Mouse (Mus musculus): ENCODE results near the gene Sspo. TPM values are rescaled to one million over a fixed set of nuclear protein-coding genes. Genes with fewer than 3 reads are reported as not detected.
"Not testable (repeated sequence)": the region's sequence is repeated elsewhere in the genome, so short reads cannot be mapped to it uniquely, and the experiment has no call there.

Gene Sspo
- polyA plus RNA-seq, 1 experiment, result not detected

DNA sequence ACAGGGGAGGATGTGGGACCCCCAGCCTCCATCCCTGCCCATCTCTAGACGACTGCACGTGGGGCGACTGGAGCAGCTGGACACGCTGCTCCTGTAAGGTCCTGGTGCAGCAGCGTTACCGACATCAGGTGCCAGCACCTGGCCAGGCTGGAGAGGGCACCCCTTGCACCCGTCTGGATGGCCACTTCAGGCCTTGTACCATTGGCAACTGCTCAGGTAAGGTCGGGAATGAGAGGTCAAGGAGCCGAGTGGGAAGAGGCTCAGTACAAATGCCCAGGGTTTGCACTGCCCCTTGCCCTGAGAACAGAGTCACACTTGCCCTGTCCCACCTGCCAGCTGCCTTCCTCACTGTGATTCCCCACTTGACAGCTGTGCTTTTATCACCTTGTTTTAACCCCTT is 43.3 kb downstream of the Sspo start:
- no peak for TF ChIP-seq GATA1 (IDR thresholded peaks at IDR 0.05; ENCODE audit: low read length)
- no peak for TF ChIP-seq TAL1 (IDR thresholded peaks at IDR 0.05; ENCODE audit: low read length)
- Histone ChIP-seq H3K36me3 (ENCODE audit: control insufficient read depth) (no peaks in the 10 kb centered on the region), H3K9me3 (ENCODE audit: control insufficient read depth, low read length) (no peaks in the 10 kb centered on the region), H3K4me3 (replicated peaks) (no peak overlapping the region), H3K27me3 (ENCODE audit: control insufficient read depth) (no peaks in the 10 kb centered on the region), H3K4me1 (ENCODE audit: control insufficient read depth) (no peaks in the 10 kb centered on the region)

DNA sequence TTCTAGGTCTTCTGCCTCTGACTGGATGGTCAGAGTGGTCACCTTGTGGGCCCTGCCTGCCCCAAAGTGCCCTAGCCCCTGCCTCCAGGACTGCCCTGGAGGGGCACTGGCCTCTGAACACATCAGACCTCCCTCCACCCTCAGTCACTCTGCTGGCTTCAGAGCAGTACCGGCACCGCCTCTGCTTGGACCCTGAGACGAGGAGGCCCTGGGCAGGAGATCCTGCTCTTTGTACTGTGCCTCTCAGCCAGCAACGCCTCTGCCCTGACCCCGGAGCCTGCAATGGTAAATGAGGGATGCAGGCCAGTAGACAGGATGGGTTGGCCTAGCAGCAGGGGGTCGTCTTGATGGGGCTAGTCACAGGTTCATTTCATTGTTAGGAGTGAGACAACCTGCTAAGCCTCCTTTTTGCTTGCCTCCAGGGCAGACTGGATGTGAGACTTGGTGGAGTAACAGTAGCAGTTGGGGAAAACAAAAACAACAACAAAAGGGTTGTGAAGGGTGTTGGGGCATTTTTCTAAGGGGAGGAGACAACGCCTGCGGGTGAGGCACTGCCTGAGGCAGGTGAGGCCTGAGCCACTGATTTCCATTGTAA is 45.2 kb downstream of the Sspo start:
- no peaks in the 10 kb centered on the region for H3K27me3 ChIP-seq (ENCODE audit: control insufficient read depth)
- H3K36me3 ChIP-seq (ENCODE audit: control insufficient read depth), result no peaks in the 10 kb centered on the region

DNA sequence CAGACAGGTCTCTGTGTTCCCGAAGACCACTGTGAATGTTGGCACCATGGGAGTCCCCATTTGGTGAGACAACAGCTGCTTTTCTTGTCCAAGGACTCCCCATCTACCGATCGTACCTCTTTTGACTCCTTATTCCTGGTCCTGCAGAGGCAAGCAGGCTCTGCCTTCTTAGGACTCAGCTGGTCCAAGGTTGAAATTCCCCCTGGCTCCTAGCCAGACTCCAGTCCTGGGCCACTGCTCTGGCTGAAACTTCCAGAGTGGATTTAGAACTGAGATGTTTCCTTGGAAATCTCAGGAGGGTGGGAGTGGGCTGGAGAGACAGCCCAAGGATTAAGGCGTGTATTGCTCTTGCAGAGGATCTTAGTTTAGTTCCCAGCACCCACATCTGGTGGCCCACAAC is 49.5 kb downstream of the Sspo start:
- no peaks in the 10 kb centered on the region for H3K36me3 ChIP-seq (ENCODE audit: control insufficient read depth)
- no peak overlapping the region for H3K4me3 ChIP-seq (replicated peaks)
- H3K27me3 ChIP-seq (ENCODE audit: control insufficient read depth), result no peaks in the 10 kb centered on the region
- H3K4me1 ChIP-seq (ENCODE audit: control insufficient read depth), result no peaks in the 10 kb centered on the region
- TF ChIP-seq TAL1 (IDR thresholded peaks at IDR 0.05; ENCODE audit: low read length) (no peak), GATA1 (IDR thresholded peaks at IDR 0.05; ENCODE audit: low read length) (no peak)
- H3K9me3 ChIP-seq (ENCODE audit: control insufficient read depth, low read length), result no peaks in the 10 kb centered on the region

More for the DNA sequence above, 45.2 kb downstream of the Sspo start:
- Histone ChIP-seq H3K4me3 (replicated peaks) (no peak overlapping the region), H3K9me3 (ENCODE audit: control insufficient read depth, low read length) (no peaks in the 10 kb centered on the region), H3K4me1 (ENCODE audit: control insufficient read depth) (no peaks in the 10 kb centered on the region)
- no peak for TF ChIP-seq TAL1 (IDR thresholded peaks at IDR 0.05; ENCODE audit: low read length)
- TF ChIP-seq GATA1 (IDR thresholded peaks at IDR 0.05; ENCODE audit: low read length), result no peak

DNA sequence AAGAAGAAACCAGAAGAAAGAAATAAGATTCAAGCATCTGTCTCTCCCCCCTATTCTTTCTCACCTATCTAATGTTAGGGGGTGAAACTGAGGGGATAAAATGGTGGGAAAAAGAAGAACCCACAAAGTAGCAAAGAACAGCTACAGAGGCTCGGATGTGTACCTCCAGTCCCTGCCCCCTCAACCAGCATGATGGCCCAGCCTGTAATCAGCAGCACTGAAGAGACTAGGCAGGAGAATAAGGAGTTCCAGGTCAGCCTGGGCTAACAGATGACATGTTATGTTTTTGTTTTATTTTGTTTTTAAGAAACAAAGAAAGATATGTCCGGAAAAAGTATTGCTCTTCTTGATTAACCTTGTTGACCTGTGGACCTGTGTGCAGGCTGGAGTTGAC is 55.8 kb downstream of the Sspo start:
- H3K9me3 ChIP-seq (ENCODE audit: control insufficient read depth, low read length), result no peaks in the 10 kb centered on the region
- TF ChIP-seq TAL1 (IDR thresholded peaks at IDR 0.05; ENCODE audit: low read length), result no peak
- no peak for TF ChIP-seq GATA1 (IDR thresholded peaks at IDR 0.05; ENCODE audit: low read length)
- H3K4me3 ChIP-seq (replicated peaks), result peak overlapping the region; percentile 68
- no peaks in the 10 kb centered on the region for H3K36me3 ChIP-seq (ENCODE audit: control insufficient read depth)
- H3K27me3 ChIP-seq (ENCODE audit: control insufficient read depth), result no peaks in the 10 kb centered on the region
- H3K4me1 ChIP-seq (ENCODE audit: control insufficient read depth), result peaks cover 10% of the 10 kb centered on the region

DNA sequence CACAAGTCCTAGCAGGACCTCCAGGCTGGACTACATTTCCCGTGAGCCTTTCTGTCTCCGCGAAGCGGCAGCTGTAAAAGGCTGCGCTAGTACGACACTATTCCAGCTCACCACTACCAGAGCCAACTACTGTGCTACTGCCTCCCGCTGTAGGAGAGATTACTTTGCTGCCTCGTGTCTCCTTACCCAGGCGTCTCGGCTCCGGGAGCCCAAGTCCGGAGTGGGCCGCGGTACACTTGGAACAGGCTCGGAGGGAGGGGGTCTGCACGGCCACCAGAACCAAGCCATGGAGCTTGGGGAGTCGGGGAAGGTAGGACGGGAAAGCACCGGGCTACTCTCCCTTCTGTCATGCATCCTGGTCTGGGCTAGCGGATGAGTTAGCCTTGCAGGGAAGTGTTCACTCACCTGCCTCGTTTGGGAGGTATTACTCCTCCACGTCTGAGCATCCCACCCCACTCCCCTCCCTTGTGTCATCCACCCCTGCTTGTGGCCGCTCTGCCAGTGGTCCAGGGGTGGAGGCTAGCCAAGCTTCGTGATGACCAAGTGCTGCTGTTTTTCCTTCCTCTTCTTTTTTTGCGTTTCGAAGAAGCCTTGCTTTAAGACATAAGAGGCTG is 56.3 kb downstream of the Sspo start:
- TF ChIP-seq GATA1 (IDR thresholded peaks at IDR 0.05; ENCODE audit: low read length), result no peak
- no peak for TF ChIP-seq TAL1 (IDR thresholded peaks at IDR 0.05; ENCODE audit: low read length)
- H3K36me3 ChIP-seq (ENCODE audit: control insufficient read depth), result no peaks in the 10 kb centered on the region
- H3K4me1 ChIP-seq (ENCODE audit: control insufficient read depth), result peaks cover 10% of the 10 kb centered on the region
- no peaks in the 10 kb centered on the region for H3K27me3 ChIP-seq (ENCODE audit: control insufficient read depth)
- no peaks in the 10 kb centered on the region for H3K9me3 ChIP-seq (ENCODE audit: control insufficient read depth, low read length)
- H3K4me3 ChIP-seq (replicated peaks), result peak overlapping the region; percentile 68

DNA sequence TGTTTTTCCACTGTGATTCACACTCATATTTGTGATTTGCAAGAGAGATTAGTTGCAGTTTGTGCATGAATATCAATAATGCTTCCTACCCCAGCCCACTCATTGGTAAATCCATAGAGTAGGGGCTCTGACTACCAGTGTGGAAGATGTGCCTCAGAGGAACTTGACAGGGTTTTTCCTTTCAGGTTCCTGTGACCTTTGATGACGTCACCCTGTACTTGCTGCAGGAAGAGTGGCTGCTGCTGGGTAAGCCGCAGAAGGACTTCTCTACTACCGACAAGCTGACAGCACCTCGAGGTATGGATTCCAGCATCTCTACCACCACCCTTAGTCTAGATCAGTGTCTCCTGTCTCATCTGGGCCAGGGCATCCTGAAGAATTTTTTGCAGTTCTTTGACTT is 60.1 kb downstream of the Sspo start:
- H3K4me1 ChIP-seq (ENCODE audit: control insufficient read depth), result peaks cover 10% of the 10 kb centered on the region
- no peak for TF ChIP-seq GATA1 (IDR thresholded peaks at IDR 0.05; ENCODE audit: low read length)
- no peak for TF ChIP-seq TAL1 (IDR thresholded peaks at IDR 0.05; ENCODE audit: low read length)

DNA sequence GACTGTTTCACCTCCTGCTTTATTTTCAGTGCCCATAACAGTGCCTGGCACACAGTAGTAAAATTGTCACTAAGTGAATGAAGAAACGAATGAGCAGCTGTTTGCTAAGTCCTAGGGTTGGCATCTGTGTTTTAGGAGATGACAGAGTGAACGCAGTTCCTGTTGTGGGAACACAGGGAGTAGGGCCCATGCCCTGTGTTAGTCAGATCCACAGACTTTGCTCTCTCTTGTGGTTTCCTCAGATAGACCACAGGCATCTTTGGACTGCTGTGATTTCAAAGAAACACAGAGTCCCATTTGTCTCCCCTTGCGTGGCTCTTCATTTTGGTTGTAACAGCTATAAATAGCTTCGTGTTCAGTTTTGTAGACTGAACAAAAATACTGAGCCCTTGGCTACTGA is 62.4 kb downstream of the Sspo start:
- H3K4me3 ChIP-seq (replicated peaks), result no peak overlapping the region
- no peaks in the 10 kb centered on the region for H3K4me1 ChIP-seq (ENCODE audit: control insufficient read depth)
- TF ChIP-seq GATA1 (IDR thresholded peaks at IDR 0.05; ENCODE audit: low read length) (no peak), TAL1 (IDR thresholded peaks at IDR 0.05; ENCODE audit: low read length) (no peak)
- no peaks in the 10 kb centered on the region for H3K27me3 ChIP-seq (ENCODE audit: control insufficient read depth)
- H3K9me3 ChIP-seq (ENCODE audit: control insufficient read depth, low read length), result no peaks in the 10 kb centered on the region
- H3K36me3 ChIP-seq (ENCODE audit: control insufficient read depth), result peaks cover 8% of the 10 kb centered on the region

More for the DNA sequence above, 60.1 kb downstream of the Sspo start:
- H3K9me3 ChIP-seq (ENCODE audit: control insufficient read depth, low read length), result no peaks in the 10 kb centered on the region
- H3K36me3 ChIP-seq (ENCODE audit: control insufficient read depth), result peaks cover 8% of the 10 kb centered on the region
- no peak overlapping the region for H3K4me3 ChIP-seq (replicated peaks)
- H3K27me3 ChIP-seq (ENCODE audit: control insufficient read depth), result no peaks in the 10 kb centered on the region

DNA sequence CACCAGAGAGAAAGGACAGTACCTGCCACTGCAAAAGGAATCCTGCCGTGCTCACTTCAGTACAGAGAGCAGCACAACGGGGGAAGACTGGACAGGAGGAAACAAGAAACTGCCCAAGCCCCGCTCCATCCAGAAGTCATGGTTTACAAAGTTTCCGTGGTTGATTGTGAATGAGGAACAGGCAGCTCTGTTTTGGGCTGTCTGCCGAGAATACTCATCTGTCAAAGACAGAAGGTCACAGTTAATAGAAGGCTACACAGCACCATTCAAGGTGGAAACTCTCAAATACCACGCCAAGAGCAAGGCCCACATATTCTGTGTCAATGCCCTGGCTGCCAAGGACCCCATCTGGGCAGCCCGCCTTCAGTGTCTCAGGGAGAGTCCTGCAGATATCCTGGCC is 63.8 kb downstream of the Sspo start:
- peaks cover 15% of the 10 kb centered on the region for H3K36me3 ChIP-seq (ENCODE audit: control insufficient read depth)

DNA sequence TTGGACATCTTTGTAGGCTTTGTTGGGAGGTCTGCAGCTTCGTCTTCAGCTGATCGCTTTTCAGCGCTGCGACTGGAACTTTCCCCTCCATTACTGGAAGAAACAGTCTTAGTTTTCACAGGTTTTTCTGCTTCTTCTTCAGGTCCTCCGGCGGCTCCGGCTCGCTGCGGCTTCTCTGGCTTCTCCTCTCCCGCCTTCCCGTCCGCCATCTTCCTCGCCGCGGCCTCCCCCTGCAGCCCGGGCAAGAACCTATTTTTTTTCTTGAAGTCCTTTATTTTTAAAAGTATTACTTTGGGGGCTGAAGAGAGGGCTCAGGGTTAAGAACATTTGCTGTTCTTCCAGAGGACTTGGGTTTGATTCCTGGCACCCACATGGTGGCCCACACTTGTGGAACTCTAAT is 76.9 kb downstream of the Sspo start:
- H3K36me3 ChIP-seq (ENCODE audit: control insufficient read depth), result peaks cover 10% of the 10 kb centered on the region
- H3K9me3 ChIP-seq (ENCODE audit: control insufficient read depth, low read length); H3K4me1 ChIP-seq (ENCODE audit: control insufficient read depth); H3K4me3 ChIP-seq (replicated peaks); H3K27me3 ChIP-seq (ENCODE audit: control insufficient read depth): not testable (repeated sequence)

More for the DNA sequence above, 63.8 kb downstream of the Sspo start:
- Histone ChIP-seq H3K4me3 (replicated peaks) (no peak overlapping the region), H3K27me3 (ENCODE audit: control insufficient read depth) (no peaks in the 10 kb centered on the region), H3K9me3 (ENCODE audit: control insufficient read depth, low read length) (peaks cover 2% of the 10 kb centered on the region; the same call in 1 of the 2 replicates), H3K4me1 (ENCODE audit: control insufficient read depth) (no peaks in the 10 kb centered on the region)
- no peak for TF ChIP-seq GATA1 (IDR thresholded peaks at IDR 0.05; ENCODE audit: low read length)
- TF ChIP-seq TAL1 (IDR thresholded peaks at IDR 0.05; ENCODE audit: low read length), result no peak

DNA sequence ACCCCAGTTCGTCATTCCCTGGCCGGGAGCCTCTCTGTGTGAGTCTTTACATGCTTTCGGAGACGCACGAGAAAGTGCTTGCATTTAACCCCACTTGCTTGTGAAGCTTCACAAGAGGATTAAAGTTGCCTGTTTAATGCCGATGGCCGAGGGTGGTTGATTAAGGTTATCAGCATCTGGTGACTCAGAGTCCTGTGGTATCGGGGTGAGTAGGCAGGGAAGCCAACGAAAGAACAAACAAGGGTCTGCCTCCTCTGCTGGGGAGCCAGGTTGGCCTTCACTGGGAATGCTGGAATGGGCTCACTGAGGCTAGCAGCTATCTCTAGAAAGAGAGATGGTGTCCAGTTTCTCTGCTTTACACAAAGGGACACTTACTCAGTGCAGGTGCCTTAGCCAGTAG is 79.9 kb downstream of the Sspo start:
- Histone ChIP-seq H3K27me3 (ENCODE audit: control insufficient read depth) (no peaks in the 10 kb centered on the region), H3K9me3 (ENCODE audit: control insufficient read depth, low read length) (no peaks in the 10 kb centered on the region)

More for the DNA sequence above, 79.9 kb downstream of the Sspo start:
- TF ChIP-seq GATA1 (IDR thresholded peaks at IDR 0.05; ENCODE audit: low read length) (no peak), TAL1 (IDR thresholded peaks at IDR 0.05; ENCODE audit: low read length) (no peak)
- H3K4me1 ChIP-seq (ENCODE audit: control insufficient read depth), result no peaks in the 10 kb centered on the region
- peaks cover 10% of the 10 kb centered on the region for H3K36me3 ChIP-seq (ENCODE audit: control insufficient read depth)
- H3K4me3 ChIP-seq (replicated peaks), result no peak overlapping the region
